Mouse (Mus musculus) ES-Bruce4 (cell line): ENCODE measurements around the gene Mn1.

ENCODE experiments used
- CTCF ChIP-seq: IDR thresholded peaks from one replicate; pipeline ENCODE4 v1.8.1; 2011; ENCODE audit warnings: low read depth, low read length
- EP300 ChIP-seq: IDR thresholded peaks from 2 replicates; pipeline ENCODE4 v1.6.1; 2011; ENCODE audit warnings: low read depth, low read length; ENCODE audit not compliant: insufficient read depth
- POLR2A ChIP-seq: IDR thresholded peaks from one replicate; pipeline ENCODE4 v1.8.1; 2011; ENCODE audit warnings: low read length; ENCODE audit not compliant: insufficient read depth

- no peak for TF ChIP-seq CTCF
- no peak for TF ChIP-seq POLR2A
- no peak for TF ChIP-seq EP300
Measured at GRCm38 (mm10) chr5:111438336-111438735, 21.2 kb downstream of the Mn1 start.
